Mouse (Mus musculus): ENCODE results near the gene Vps45. TPM values are rescaled to one million over a fixed set of nuclear protein-coding genes. Genes with fewer than 3 reads are reported as not detected.

The Vps45 gene
- polyA plus RNA-seq, 1 experiment: 33.3 TPM

GRCm38 (mm10) chr3:96043104-96043503 lies 15.2 kb downstream of the Vps45 start:
- no peak for DNase-seq
- H3K27me3 ChIP-seq (ENCODE audit: control insufficient read depth, insufficient read depth, low read length): no peaks in the 10 kb centered on the region
- WGBS: 64% methylated on average over 1 of the region's 1 CpGs
- no peaks in the 10 kb centered on the region for H3K4me1 ChIP-seq (ENCODE audit: control insufficient read depth, insufficient read depth, low read length)
- no peak overlapping the region for H3K27ac ChIP-seq (ENCODE audit: insufficient read depth, low read length)
- TF ChIP-seq CTCF (IDR thresholded peaks at IDR 0.05; ENCODE audit: borderline replicate concordance, insufficient read depth, low read depth, low read length): no peak
- TF ChIP-seq POLR2A (IDR thresholded peaks at IDR 0.05; ENCODE audit: borderline replicate concordance, insufficient read depth, low read length): no peak
- H3K4me3 ChIP-seq (replicated peaks; ENCODE audit: insufficient read depth, low read depth, low read length): no peak overlapping the region

GRCm38 (mm10) chr3:96041079-96041478 lies 17.2 kb downstream of the Vps45 start:
- WGBS: 94% methylated on average over 6 of the region's 6 CpGs
- TF ChIP-seq CTCF (IDR thresholded peaks at IDR 0.05; ENCODE audit: borderline replicate concordance, insufficient read depth, low read depth, low read length): no peak
- TF ChIP-seq POLR2A (IDR thresholded peaks at IDR 0.05; ENCODE audit: borderline replicate concordance, insufficient read depth, low read length): no peak

GRCm38 (mm10) chr3:96040663-96041006 lies 17.6 kb downstream of the Vps45 start:
- H3K4me1 ChIP-seq (ENCODE audit: control insufficient read depth, insufficient read depth, low read length): no peaks in the 10 kb centered on the region
- no peaks in the 10 kb centered on the region for H3K27me3 ChIP-seq (ENCODE audit: control insufficient read depth, insufficient read depth, low read length)
- DNase-seq: no peak
- H3K4me3 ChIP-seq (replicated peaks; ENCODE audit: insufficient read depth, low read depth, low read length): no peak overlapping the region
- 97% methylated on average over 2 of the region's 2 CpGs for WGBS
- no peak overlapping the region for H3K27ac ChIP-seq (ENCODE audit: insufficient read depth, low read length)
- no peak for TF ChIP-seq POLR2A (IDR thresholded peaks at IDR 0.05; ENCODE audit: borderline replicate concordance, insufficient read depth, low read length)
- TF ChIP-seq CTCF (IDR thresholded peaks at IDR 0.05; ENCODE audit: borderline replicate concordance, insufficient read depth, low read depth, low read length): no peak

More at GRCm38 (mm10) chr3:96041079-96041478, 17.2 kb downstream of the Vps45 start:
- no peak for DNase-seq
- no peak overlapping the region for H3K4me3 ChIP-seq (replicated peaks; ENCODE audit: insufficient read depth, low read depth, low read length)
- H3K27ac ChIP-seq (ENCODE audit: insufficient read depth, low read length): no peak overlapping the region
- no peaks in the 10 kb centered on the region for H3K4me1 ChIP-seq (ENCODE audit: control insufficient read depth, insufficient read depth, low read length)
- no peaks in the 10 kb centered on the region for H3K27me3 ChIP-seq (ENCODE audit: control insufficient read depth, insufficient read depth, low read length)

GRCm38 (mm10) chr3:96039857-96040662 lies 18.2 kb downstream of the Vps45 start:
- 81% methylated on average over 9 of the region's 9 CpGs for WGBS
- TF ChIP-seq CTCF (IDR thresholded peaks at IDR 0.05; ENCODE audit: borderline replicate concordance, insufficient read depth, low read depth, low read length): no peak
- no peak for TF ChIP-seq POLR2A (IDR thresholded peaks at IDR 0.05; ENCODE audit: borderline replicate concordance, insufficient read depth, low read length)
- Histone ChIP-seq H3K4me1 (ENCODE audit: control insufficient read depth, insufficient read depth, low read length) (no peaks in the 10 kb centered on the region), H3K27ac (ENCODE audit: insufficient read depth, low read length) (no peak overlapping the region), H3K27me3 (ENCODE audit: control insufficient read depth, insufficient read depth, low read length) (no peaks in the 10 kb centered on the region), H3K4me3 (replicated peaks; ENCODE audit: insufficient read depth, low read depth, low read length) (no peak overlapping the region)
- DNase-seq: no peak

- WGBS: 93% methylated on average over 4 of the region's 4 CpGs
- TF ChIP-seq POLR2A (IDR thresholded peaks at IDR 0.05; ENCODE audit: borderline replicate concordance, insufficient read depth, low read length): no peak
- TF ChIP-seq CTCF (IDR thresholded peaks at IDR 0.05; ENCODE audit: borderline replicate concordance, insufficient read depth, low read depth, low read length): no peak
- DNase-seq: no peak
- H3K4me3 ChIP-seq (replicated peaks; ENCODE audit: insufficient read depth, low read depth, low read length): no peak overlapping the region
- H3K4me1 ChIP-seq (ENCODE audit: control insufficient read depth, insufficient read depth, low read length): no peaks in the 10 kb centered on the region
- H3K27me3 ChIP-seq (ENCODE audit: control insufficient read depth, insufficient read depth, low read length): no peaks in the 10 kb centered on the region
- H3K27ac ChIP-seq (ENCODE audit: insufficient read depth, low read length): no peak overlapping the region
Observed at GRCm38 (mm10) chr3:96038851-96039250, 19.4 kb downstream of the Vps45 start.

GRCm38 (mm10) chr3:96038156-96038555 lies 20.1 kb downstream of the Vps45 start:
- TF ChIP-seq CTCF (IDR thresholded peaks at IDR 0.05; ENCODE audit: borderline replicate concordance, insufficient read depth, low read depth, low read length) (no peak), POLR2A (IDR thresholded peaks at IDR 0.05; ENCODE audit: borderline replicate concordance, insufficient read depth, low read length) (no peak)
- Histone ChIP-seq H3K4me1 (ENCODE audit: control insufficient read depth, insufficient read depth, low read length) (no peaks in the 10 kb centered on the region), H3K27ac (ENCODE audit: insufficient read depth, low read length) (no peak overlapping the region), H3K4me3 (replicated peaks; ENCODE audit: insufficient read depth, low read depth, low read length) (no peak overlapping the region), H3K27me3 (ENCODE audit: control insufficient read depth, insufficient read depth, low read length) (no peaks in the 10 kb centered on the region)
- 88% methylated on average over 5 of the region's 5 CpGs for WGBS
- DNase-seq: peak in 1 of 2 experiments; percentile 3

- DNase-seq: peak in 1 of 2 experiments; percentile 1
- WGBS: 94% methylated on average over 6 of the region's 6 CpGs
- no peak overlapping the region for H3K4me3 ChIP-seq (replicated peaks; ENCODE audit: insufficient read depth, low read depth, low read length)
- TF ChIP-seq POLR2A (IDR thresholded peaks at IDR 0.05; ENCODE audit: borderline replicate concordance, insufficient read depth, low read length): no peak
- no peaks in the 10 kb centered on the region for H3K4me1 ChIP-seq (ENCODE audit: control insufficient read depth, insufficient read depth, low read length)
- no peaks in the 10 kb centered on the region for H3K27me3 ChIP-seq (ENCODE audit: control insufficient read depth, insufficient read depth, low read length)
- no peak overlapping the region for H3K27ac ChIP-seq (ENCODE audit: insufficient read depth, low read length)
Observed at GRCm38 (mm10) chr3:96036796-96037195, 21.5 kb downstream of the Vps45 start.

- DNase-seq: no peak
- Histone ChIP-seq H3K27me3 (ENCODE audit: control insufficient read depth, insufficient read depth, low read length) (no peaks in the 10 kb centered on the region), H3K4me1 (ENCODE audit: control insufficient read depth, insufficient read depth, low read length) (peaks cover 12% of the 10 kb centered on the region; the same call in 1 of the 2 replicates), H3K27ac (ENCODE audit: insufficient read depth, low read length) (no peak overlapping the region), H3K4me3 (replicated peaks; ENCODE audit: insufficient read depth, low read depth, low read length) (no peak overlapping the region)
- 74% methylated on average over 4 of the region's 4 CpGs for WGBS
- TF ChIP-seq CTCF (IDR thresholded peaks at IDR 0.05; ENCODE audit: borderline replicate concordance, insufficient read depth, low read depth, low read length) (no peak), POLR2A (IDR thresholded peaks at IDR 0.05; ENCODE audit: borderline replicate concordance, insufficient read depth, low read length) (no peak)
Observed at GRCm38 (mm10) chr3:96033046-96033445, 25.2 kb downstream of the Vps45 start.

All from cerebellum, adult 2 months (tissue).